In the genomic region with DNA sequence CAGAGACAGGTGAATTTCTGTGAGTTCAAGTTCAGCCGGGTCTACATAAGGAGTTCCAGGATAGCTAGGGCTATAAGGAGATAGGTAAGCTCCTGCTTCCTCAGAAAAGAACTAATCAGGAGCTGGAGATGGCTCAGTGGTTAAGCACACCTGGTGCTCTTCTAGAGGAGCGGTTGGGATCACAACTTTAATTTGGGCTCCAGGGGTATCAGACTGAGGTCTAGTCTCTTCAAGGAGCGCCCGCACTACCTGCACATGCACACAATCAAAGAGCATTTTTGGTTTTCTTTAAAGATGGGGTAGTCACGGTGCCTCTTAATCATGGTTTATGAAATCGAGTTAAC, we compare ENCODE assay signal across 9 mouse cellular contexts. TPM values are rescaled to one million over a fixed set of nuclear protein-coding genes. Genes with fewer than 3 reads are reported as not detected.
DNase-seq lines count a peak whose midpoint lies in the region; ATAC-seq and TF ChIP-seq lines count a peak whose summit lies in the region.
"Had no signal": no experiment of that assay in that cellular context is flagged by ENCODE, and none has a peak within 500 bp of the region (broad histone marks: within the 10 kb centered on the region; RNA-seq: fewer than 3 reads in every experiment).

No protein-coding gene starts in this region.

- H3K9me3 ChIP-seq in lung, embryonic 14.5 days (ENCODE audit: low read depth, low read length) = no peaks in the 10 kb centered on the region
- H3K9me3 ChIP-seq in embryonic facial prominence, embryonic 14.5 days (ENCODE audit: control insufficient read depth, low read length) = no peaks in the 10 kb centered on the region
- H3K9me3 ChIP-seq in intestine, embryonic 16.5 days (ENCODE audit: control insufficient read depth, low read length) = no peaks in the 10 kb centered on the region
- no peaks in the 10 kb centered on the region for H3K9me3 ChIP-seq in neural tube, embryonic 13.5 days

- peak; percentile 7 for ATAC-seq in lung, embryonic 14.5 days (ENCODE audit: insufficient read depth)
- ATAC-seq in embryonic facial prominence, embryonic 14.5 days (ENCODE audit: low read depth) = peak; percentile 15
- peak; percentile 7; the same call in 1 of the 2 replicates for ATAC-seq in intestine, embryonic 16.5 days
- ATAC-seq in neural tube, embryonic 13.5 days (ENCODE audit: low read depth) = peak; percentile 16; the same call in 1 of the 2 replicates

- H3K36me3 ChIP-seq in lung, embryonic 14.5 days (ENCODE audit: insufficient read depth) = peaks cover 30% of the 10 kb centered on the region
- peaks cover 33% of the 10 kb centered on the region for H3K36me3 ChIP-seq in embryonic facial prominence, embryonic 14.5 days (ENCODE audit: control insufficient read depth, insufficient read depth, low read length)
- H3K36me3 ChIP-seq in intestine, embryonic 16.5 days (ENCODE audit: control insufficient read depth, insufficient read depth, low read length) = peaks cover 14% of the 10 kb centered on the region
- H3K36me3 ChIP-seq in neural tube, embryonic 13.5 days = peaks cover 30% of the 10 kb centered on the region

- H3K4me1 ChIP-seq in lung, embryonic 14.5 days (ENCODE audit: insufficient read depth) = no peaks in the 10 kb centered on the region
- peaks cover 8% of the 10 kb centered on the region for H3K4me1 ChIP-seq in embryonic facial prominence, embryonic 14.5 days (ENCODE audit: control insufficient read depth, insufficient read depth, low read length)
- peaks cover 10% of the 10 kb centered on the region; the same call in 1 of the 2 replicates for H3K4me1 ChIP-seq in intestine, embryonic 16.5 days (ENCODE audit: control insufficient read depth, insufficient read depth, low read length)
- peaks cover 24% of the 10 kb centered on the region for H3K4me1 ChIP-seq in neural tube, embryonic 13.5 days (replicated peaks)

- no peak for DNase-seq in lung, embryonic 14.5 days
- no peak for DNase-seq in lung, postnatal 4 days
- DNase-seq in embryonic facial prominence, embryonic 14.5 days (ENCODE audit: low spot score) = no peak
- no peak for DNase-seq in adipocyte (ENCODE audit: low spot score)
- no peak for DNase-seq in layer of hippocampus, postnatal 25 days (ENCODE audit: extremely low spot score in 1 of 2, low spot score in 1 of 2)
- no peak for DNase-seq in kidney, postnatal 25 days

- no peaks in the 10 kb centered on the region for H3K27me3 ChIP-seq in lung, embryonic 14.5 days (ENCODE audit: insufficient read depth, low read length)
- H3K27me3 ChIP-seq in embryonic facial prominence, embryonic 14.5 days (replicated peaks; ENCODE audit: control insufficient read depth, insufficient read depth, low read length) = no peaks in the 10 kb centered on the region
- no peaks in the 10 kb centered on the region for H3K27me3 ChIP-seq in intestine, embryonic 16.5 days (replicated peaks; ENCODE audit: control insufficient read depth, insufficient read depth, low read length)
- H3K27me3 ChIP-seq in neural tube, embryonic 13.5 days = peaks cover 4% of the 10 kb centered on the region

- peak overlapping the region; percentile 80 for H3K4me3 ChIP-seq in lung, embryonic 14.5 days (ENCODE audit: low read depth, low read length)
- peak overlapping the region; percentile 79 for H3K4me3 ChIP-seq in embryonic facial prominence, embryonic 14.5 days (ENCODE audit: low read depth, low read length)
- H3K4me3 ChIP-seq in intestine, embryonic 16.5 days (ENCODE audit: low read length) = peak overlapping the region; percentile 74
- H3K4me3 ChIP-seq in neural tube, embryonic 13.5 days = peak overlapping the region; percentile 73

- WGBS in lung, embryonic 14.5 days = 26% methylated on average over 6 of the region's 6 CpGs
- 16% methylated on average over 6 of the region's 6 CpGs for WGBS in embryonic facial prominence, embryonic 14.5 days
- 27% methylated on average over 6 of the region's 6 CpGs for WGBS in intestine, embryonic 16.5 days
- 19% methylated on average over 6 of the region's 6 CpGs for WGBS in neural tube, embryonic 13.5 days

- peak overlapping the region; percentile 88 for H3K4me2 ChIP-seq in lung, embryonic 14.5 days
- peak overlapping the region; percentile 83 for H3K4me2 ChIP-seq in embryonic facial prominence, embryonic 14.5 days (ENCODE audit: low read depth, low read length)
- peak overlapping the region; percentile 74 for H3K4me2 ChIP-seq in intestine, embryonic 16.5 days (ENCODE audit: low read depth, low read length)
- peak overlapping the region; percentile 68 for H3K4me2 ChIP-seq in neural tube, embryonic 13.5 days

- peak overlapping the region; percentile 95 for H3K9ac ChIP-seq in lung, embryonic 14.5 days
- H3K9ac ChIP-seq in embryonic facial prominence, embryonic 14.5 days (ENCODE audit: low read depth, low read length) = peak overlapping the region; percentile 95
- peak overlapping the region; percentile 94 for H3K9ac ChIP-seq in intestine, embryonic 16.5 days (ENCODE audit: low read depth, low read length)
- H3K9ac ChIP-seq in neural tube, embryonic 13.5 days = peak overlapping the region; percentile 95

- H3K27ac ChIP-seq in lung, embryonic 14.5 days (ENCODE audit: low read depth) = peak overlapping the region; percentile 88
- peak overlapping the region; percentile 92 for H3K27ac ChIP-seq in embryonic facial prominence, embryonic 14.5 days (replicated peaks; ENCODE audit: low read depth, low read length)
- peak overlapping the region; percentile 86 for H3K27ac ChIP-seq in intestine, embryonic 16.5 days (ENCODE audit: low read length)
- H3K27ac ChIP-seq in neural tube, embryonic 13.5 days (replicated peaks) = peak overlapping the region; percentile 89

- TF ChIP-seq CTCF in lung, embryonic 14.5 days (IDR thresholded peaks at IDR 0.05; ENCODE audit: low read depth) = no peak

RNA-seq across cellular contexts. Expression of a gene that starts 1.4 kb away (rescaled TPM):
- 2.5 and 3.4 TPM in 2 replicates for polyA plus RNA-seq in lung, embryonic 14.5 days (2014; fragmentation: Nextera tagmentation; extraction: Ambion mirVana)
- 2.3 and 2.4 TPM in 2 replicates for polyA plus RNA-seq in embryonic facial prominence, embryonic 14.5 days (2014; fragmentation: Nextera tagmentation; extraction: Ambion mirVana)
- polyA plus RNA-seq in intestine, embryonic 16.5 days (2015; fragmentation: Nextera tagmentation; extraction: Ambion mirVana) = 1.1 and 1.4 TPM in 2 replicates
- polyA plus RNA-seq in neural tube, embryonic 13.5 days (2015; fragmentation: Nextera tagmentation; extraction: Ambion mirVana) = 1.7 and 2.0 TPM in 2 replicates
- 10 to 100 TPM; 19.7 to 23.7 TPM for total RNA-seq in layer of hippocampus, postnatal 25 days (2021)

RNA-seq across cellular contexts. Expression of a gene that starts 17.6 kb away (rescaled TPM):
- polyA plus RNA-seq in lung, embryonic 14.5 days (2014; fragmentation: Nextera tagmentation; extraction: Ambion mirVana) = 7.0 and 7.5 TPM in 2 replicates
- 1.7 and 4.0 TPM in 2 replicates for polyA plus RNA-seq in embryonic facial prominence, embryonic 14.5 days (2014; fragmentation: Nextera tagmentation; extraction: Ambion mirVana)
- polyA plus RNA-seq in intestine, embryonic 16.5 days (2015; fragmentation: Nextera tagmentation; extraction: Ambion mirVana) = 48.9 and 52.5 TPM in 2 replicates
- polyA plus RNA-seq in neural tube, embryonic 13.5 days (2015; fragmentation: Nextera tagmentation; extraction: Ambion mirVana) = not detected in 2 replicates
- total RNA-seq in layer of hippocampus, postnatal 25 days (2021) = not detected
- total RNA-seq: adrenal gland, adult 8-10 months had no signal

RNA-seq across cellular contexts. Expression of a gene that starts 23.4 kb away (rescaled TPM):
- polyA plus RNA-seq in lung, embryonic 14.5 days (2014; fragmentation: Nextera tagmentation; extraction: Ambion mirVana) = not detected in 2 replicates
- polyA plus RNA-seq in embryonic facial prominence, embryonic 14.5 days (2014; fragmentation: Nextera tagmentation; extraction: Ambion mirVana) = not detected in 2 replicates
- polyA plus RNA-seq in intestine, embryonic 16.5 days (2015; fragmentation: Nextera tagmentation; extraction: Ambion mirVana) = not detected in 2 replicates
- polyA plus RNA-seq in neural tube, embryonic 13.5 days (2015; fragmentation: Nextera tagmentation; extraction: Ambion mirVana) = not detected in 2 replicates
- not detected for total RNA-seq in layer of hippocampus, postnatal 25 days (2021)
- total RNA-seq: adrenal gland, adult 8-10 months had no signal

RNA-seq across cellular contexts. Expression of a gene that starts 23.4 kb away (rescaled TPM):
- not detected in 2 replicates for polyA plus RNA-seq in lung, embryonic 14.5 days (2014; fragmentation: Nextera tagmentation; extraction: Ambion mirVana)
- not detected in 2 replicates for polyA plus RNA-seq in embryonic facial prominence, embryonic 14.5 days (2014; fragmentation: Nextera tagmentation; extraction: Ambion mirVana)
- polyA plus RNA-seq in intestine, embryonic 16.5 days (2015; fragmentation: Nextera tagmentation; extraction: Ambion mirVana) = not detected in 2 replicates
- polyA plus RNA-seq in neural tube, embryonic 13.5 days (2015; fragmentation: Nextera tagmentation; extraction: Ambion mirVana) = not detected in 2 replicates
- 1 to 10 TPM in 1 of 2 experiments, not detected in 1; 2.9 TPM for total RNA-seq in layer of hippocampus, postnatal 25 days (2021)
- total RNA-seq: adrenal gland, adult 8-10 months had no signal

RNA-seq across cellular contexts. Expression of a gene that starts 26.1 kb away (rescaled TPM):
- polyA plus RNA-seq in lung, embryonic 14.5 days (2014; fragmentation: Nextera tagmentation; extraction: Ambion mirVana) = 63.3 and 66.5 TPM in 2 replicates
- polyA plus RNA-seq in embryonic facial prominence, embryonic 14.5 days (2014; fragmentation: Nextera tagmentation; extraction: Ambion mirVana) = 60.4 and 62.7 TPM in 2 replicates
- polyA plus RNA-seq in intestine, embryonic 16.5 days (2015; fragmentation: Nextera tagmentation; extraction: Ambion mirVana) = 35.2 and 39.9 TPM in 2 replicates
- 58.9 and 59.9 TPM in 2 replicates for polyA plus RNA-seq in neural tube, embryonic 13.5 days (2015; fragmentation: Nextera tagmentation; extraction: Ambion mirVana)
- total RNA-seq in layer of hippocampus, postnatal 25 days (2021) = 10 to 100 TPM; 64.5 to 68.6 TPM
